8 mouse cellular contexts compared by ENCODE assay signal in the genomic region with DNA sequence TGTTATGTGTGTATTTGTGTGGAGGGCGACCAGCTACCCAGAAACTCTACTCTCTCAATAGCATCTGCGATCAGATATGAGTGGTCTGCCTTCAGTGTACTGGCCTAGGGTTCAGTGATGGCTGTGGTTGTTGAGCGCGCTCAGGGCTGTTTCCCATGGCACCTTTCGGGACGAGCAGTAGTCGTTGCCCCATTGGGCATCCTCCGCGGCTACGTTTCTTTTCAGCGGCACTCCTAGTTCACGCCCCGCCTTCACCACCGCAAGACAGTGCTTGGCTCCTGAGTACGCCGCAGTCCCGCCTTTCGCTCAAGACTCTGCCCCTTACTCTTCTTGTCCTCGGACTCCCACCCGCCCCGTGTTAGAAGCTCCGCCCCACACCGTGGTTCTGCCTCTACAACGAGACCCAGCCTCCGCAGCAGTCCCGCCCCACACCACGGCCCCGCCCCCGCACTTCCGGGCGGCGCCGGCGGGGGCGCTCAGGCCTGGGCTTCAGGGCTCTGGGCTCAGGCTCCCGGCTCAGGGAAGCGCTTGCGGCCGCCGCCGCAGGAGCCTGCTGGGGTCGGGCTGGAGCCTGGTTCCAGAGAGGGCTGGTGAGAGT. TPM values are rescaled to one million over a fixed set of nuclear protein-coding genes. Genes with fewer than 3 reads are reported as not detected.
A peak's percentile ranks its signal among the peaks of the same experiment; 100 is the strongest.
DNase-seq lines count a peak whose midpoint lies in the region; ATAC-seq lines count a peak whose summit lies in the region.

Gene Axin1 (plus strand): TSS at position 450 of the 598 bp plus-strand sequence.

- peak within 1 kb of the TSS; percentile 84 to 97 for H3K27ac ChIP-seq in heart, embryonic 14.5 days (replicated peaks in 1 of 2; ENCODE audit: control insufficient read depth in 1 of 2, insufficient read depth in 1 of 2, low read depth in 2 of 2, low read length in 2 of 2)
- peak within 1 kb of the TSS; percentile 88 for H3K27ac ChIP-seq in liver, embryonic 13.5 days
- peak within 1 kb of the TSS; percentile 96 for H3K27ac ChIP-seq in stomach, embryonic 16.5 days (ENCODE audit: low read length)

- peak; percentile 97 for ATAC-seq in CD4-positive, CD25-positive, alpha-beta regulatory T cell, adult 4 months
- ATAC-seq in heart, embryonic 14.5 days (ENCODE audit: insufficient number of reproducible peaks, insufficient read depth, low FRiP score, low read depth): peak; percentile 96
- ATAC-seq in liver, embryonic 13.5 days (ENCODE audit: low read depth): peak; percentile 95
- peak; percentile 98 for ATAC-seq in stomach, embryonic 16.5 days (ENCODE audit: insufficient read depth, low FRiP score)

- H3K36me3 ChIP-seq in heart, embryonic 14.5 days (ENCODE audit: control insufficient read depth, insufficient read depth, low read length): peaks cover 8% of the 10 kb centered on the region
- peaks cover 11% of the 10 kb centered on the region for H3K36me3 ChIP-seq in liver, embryonic 13.5 days
- no peaks in the 10 kb centered on the region for H3K36me3 ChIP-seq in stomach, embryonic 16.5 days (ENCODE audit: control insufficient read depth, insufficient read depth, low read length)

- no peaks in the 10 kb centered on the region for H3K27me3 ChIP-seq in heart, embryonic 14.5 days (ENCODE audit: control insufficient read depth, insufficient read depth, low read length)
- H3K27me3 ChIP-seq in liver, embryonic 13.5 days: no peaks in the 10 kb centered on the region
- no peaks in the 10 kb centered on the region for H3K27me3 ChIP-seq in stomach, embryonic 16.5 days (ENCODE audit: control insufficient read depth, insufficient read depth, low read length)

- H3K4me2 ChIP-seq in heart, embryonic 14.5 days (ENCODE audit: low read length): peak within 1 kb of the TSS; percentile 87
- H3K4me2 ChIP-seq in liver, embryonic 13.5 days: peak within 1 kb of the TSS; percentile 93
- peak within 1 kb of the TSS; percentile 91 for H3K4me2 ChIP-seq in stomach, embryonic 16.5 days (ENCODE audit: low read depth, low read length)

- peak; percentile 88 for DNase-seq in c-Kit-negative CD71-positive TER-119-positive erythroid progenitor cells, embryonic 14.5 days (ENCODE audit: low read depth, low spot score)
- peak; percentile 89 for DNase-seq in fibroblast of lung, adult 2 months (ENCODE audit: low read depth)
- DNase-seq in kidney, postnatal 14 days: peak; percentile 97
- DNase-seq in liver, embryonic 13.5 days: peak; percentile 95
- peak; percentile 97 for DNase-seq in neural tube, embryonic 10.5 days (ENCODE audit: extremely low spot score, low spot score)

- peak within 1 kb of the TSS; percentile 98 for H3K9ac ChIP-seq in heart, embryonic 14.5 days (ENCODE audit: low read length)
- peak within 1 kb of the TSS; percentile 95 for H3K9ac ChIP-seq in liver, embryonic 13.5 days
- H3K9ac ChIP-seq in stomach, embryonic 16.5 days (ENCODE audit: low read length): peak within 1 kb of the TSS; percentile 98

- peak within 1 kb of the TSS; percentile 71 to 92 for H3K4me3 ChIP-seq in heart, embryonic 14.5 days (ENCODE audit: control insufficient read depth in 1 of 2, insufficient read depth in 1 of 2, low read depth in 1 of 2, low read length in 2 of 2)
- H3K4me3 ChIP-seq in liver, embryonic 13.5 days (replicated peaks): peak within 1 kb of the TSS; percentile 78
- peak within 1 kb of the TSS; percentile 90 for H3K4me3 ChIP-seq in stomach, embryonic 16.5 days (replicated peaks; ENCODE audit: low read length)

- peaks cover 0 to 20% of the 10 kb centered on the region in 2 experiments; a peak in 3 of 4 replicates for H3K4me1 ChIP-seq in heart, embryonic 14.5 days (ENCODE audit: control insufficient read depth in 2 of 2, insufficient read depth in 2 of 2, low read length in 2 of 2)
- peaks cover 36% of the 10 kb centered on the region for H3K4me1 ChIP-seq in liver, embryonic 13.5 days (replicated peaks)
- peaks cover 16% of the 10 kb centered on the region for H3K4me1 ChIP-seq in stomach, embryonic 16.5 days (ENCODE audit: control insufficient read depth, insufficient read depth, low read length)

- H3K9me3 ChIP-seq in heart, embryonic 14.5 days (ENCODE audit: control insufficient read depth, low read length): no peaks in the 10 kb centered on the region
- H3K9me3 ChIP-seq in liver, embryonic 13.5 days (replicated peaks): no peaks in the 10 kb centered on the region
- no peaks in the 10 kb centered on the region for H3K9me3 ChIP-seq in stomach, embryonic 16.5 days (replicated peaks; ENCODE audit: control insufficient read depth, low read length)

- WGBS in heart, embryonic 14.5 days: under 1% methylated on average over 42 of the region's 42 CpGs
- under 1% methylated on average over 42 of the region's 42 CpGs for WGBS in liver, embryonic 13.5 days (ENCODE audit: insufficient replicate concordance)
- under 1% methylated on average over 42 of the region's 42 CpGs for WGBS in stomach, embryonic 16.5 days

RNA-seq across cellular contexts. Expression of gene Axin1, which starts in this region (rescaled TPM):
- 10 to 100 TPM; 13.3 to 17.5 TPM for polyA plus RNA-seq in CD4-positive, CD25-positive, alpha-beta regulatory T cell, adult 4 months (2017; shearing (Covaris generic))
- 10.9 and 11.9 TPM in 2 replicates for polyA plus RNA-seq in heart, embryonic 14.5 days (2014; fragmentation: Nextera tagmentation; extraction: Ambion mirVana)
- 2.9 and 3.7 TPM in 2 replicates for polyA plus RNA-seq in liver, embryonic 13.5 days (2015; fragmentation: Nextera tagmentation; extraction: Ambion mirVana)
- 6.4 and 6.6 TPM in 2 replicates for polyA plus RNA-seq in stomach, embryonic 16.5 days (2015; fragmentation: Nextera tagmentation; extraction: Ambion mirVana)

Comparison
In these comparisons a context has a peak if more than half of its experiments do, and no peak if none do; other contexts are left out.
1. Peak in every context shown above with its lines: DNase-seq, ATAC-seq, H3K4me3 ChIP-seq and H3K27ac ChIP-seq.